Mouse (Mus musculus): ENCODE measurements around the gene Sfswap.
"Not testable (repeated sequence)": the region's sequence is repeated elsewhere in the genome, so short reads cannot be mapped to it uniquely, and the experiment has no call there.

Gene Sfswap

DNA sequence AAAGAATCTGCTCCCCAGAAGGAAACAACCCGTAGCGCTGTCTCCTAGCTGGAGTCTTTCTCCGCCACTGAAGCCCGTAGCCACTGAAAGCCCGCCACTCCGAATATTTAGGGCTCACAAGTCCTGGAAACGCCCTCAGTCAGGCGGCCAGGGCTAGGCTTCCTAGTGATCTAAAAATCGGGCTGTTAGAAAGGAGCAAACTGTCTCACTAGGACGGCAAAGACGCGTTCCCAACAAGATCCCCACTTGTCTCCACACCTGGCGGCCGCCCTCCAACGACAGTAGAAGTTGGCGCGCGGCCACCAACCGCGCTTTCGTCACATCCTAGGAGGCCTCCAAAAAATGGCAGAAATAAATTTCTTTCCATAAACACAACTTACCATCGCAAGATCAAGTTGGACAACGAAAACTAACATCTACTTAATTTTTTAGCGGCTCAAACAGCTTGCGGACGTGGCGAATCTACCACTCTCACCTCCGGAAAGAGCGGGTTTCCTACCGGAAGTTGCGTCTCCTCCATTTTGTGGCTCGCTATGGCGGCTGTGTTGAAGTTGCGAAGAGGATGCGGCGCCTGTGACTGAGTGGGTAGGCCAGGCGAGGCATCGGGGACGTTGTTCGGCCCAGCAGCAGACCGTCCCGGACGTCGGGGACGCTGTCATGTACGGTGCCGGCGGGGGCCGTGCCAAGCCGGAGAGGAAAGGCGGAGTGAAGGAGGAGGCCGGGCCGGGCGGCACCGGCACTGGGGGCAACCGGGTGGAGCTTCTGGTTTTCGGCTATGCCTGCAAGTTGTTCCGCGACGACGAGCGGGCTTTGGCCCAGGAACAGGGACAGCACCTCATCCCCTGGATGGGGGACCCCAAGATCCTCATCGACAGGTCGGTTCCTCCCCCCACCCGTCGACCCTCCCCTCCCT, at the start of gene Sfswap:
Gene Sfswap (plus strand): TSS at position 500 of the 913 bp plus-strand sequence.
- POLR2A ChIA-PET = interaction anchor here in 3 of 4 experiments (0.6 to 2.0 kb wide), 18 partner anchors 8 to 387 kb away, joined by 3 to 12 read pairs (median 3); partner anchors contain the start of genes Chchd2 (in 1 of the 3), Mmp17 (in 1 of the 3) and Psph (in 1 of the 3)

DNA sequence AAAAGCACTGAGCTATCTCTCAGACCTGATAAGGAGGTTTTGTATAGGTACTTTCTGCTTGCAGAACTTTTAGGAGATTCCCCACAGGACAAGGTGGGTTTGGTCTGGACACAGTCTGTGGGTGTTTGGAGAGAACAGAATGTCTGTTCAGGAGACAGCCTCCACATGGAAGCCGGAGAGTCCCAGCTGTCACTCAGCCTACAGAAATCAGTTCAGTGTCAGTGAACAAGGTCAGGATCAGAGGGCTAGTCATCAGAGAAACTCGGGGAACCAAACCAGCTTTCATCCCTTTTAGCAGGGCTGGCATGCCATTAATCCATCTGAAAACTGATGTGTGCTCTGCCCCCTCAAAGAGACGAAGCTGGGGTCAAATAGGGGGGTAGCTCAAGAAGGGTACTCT, 48.5 kb upstream of the Sfswap start:
- ChIA-PET CTCF (no interaction called here), POLR2A (no interaction called here)

More for the DNA sequence above, at the start of gene Sfswap:
- CTCF ChIA-PET = interaction anchor here in 2 of 4 experiments (0.7 kb wide), 2 partner anchors 101 to 314 kb away, joined by 3 to 7 read pairs; no protein-coding TSS in a partner anchor

- POLR2A ChIA-PET = interaction anchor here in 3 of 4 experiments (0.5 to 1.6 kb wide), 13 partner anchors 10 to 432 kb away, joined by 3 to 7 read pairs (median 3); partner anchors contain the start of gene Chchd2 (in 1 of the 3)
- CTCF ChIA-PET = interaction anchor here in 3 of 4 experiments (0.5 to 1.6 kb wide), 8 partner anchors 10 to 392 kb away, joined by 3 to 11 read pairs (median 3); partner anchors contain the start of gene Mmp17 (in 1 of the 3)
These were observed 46.1 kb upstream of the Sfswap start for GRCm38 (mm10) chr5:129454802-129455528.

GRCm38 (mm10) chr5:129455529-129455896, 45.5 kb upstream of the Sfswap start:
- ChIA-PET CTCF (interaction anchor here in 3 of 4 experiments (0.5 to 1.6 kb wide), 7 partner anchors 11 to 393 kb away, joined by 3 to 11 read pairs (median 3); partner anchors contain the start of gene Mmp17 (in 1 of the 3)), POLR2A (interaction anchor here in 2 of 4 experiments (0.6 to 1.6 kb wide), 11 partner anchors 10 to 432 kb away, joined by 3 to 7 read pairs (median 3); partner anchors contain the start of gene Chchd2 (in 1 of the 2))

DNA sequence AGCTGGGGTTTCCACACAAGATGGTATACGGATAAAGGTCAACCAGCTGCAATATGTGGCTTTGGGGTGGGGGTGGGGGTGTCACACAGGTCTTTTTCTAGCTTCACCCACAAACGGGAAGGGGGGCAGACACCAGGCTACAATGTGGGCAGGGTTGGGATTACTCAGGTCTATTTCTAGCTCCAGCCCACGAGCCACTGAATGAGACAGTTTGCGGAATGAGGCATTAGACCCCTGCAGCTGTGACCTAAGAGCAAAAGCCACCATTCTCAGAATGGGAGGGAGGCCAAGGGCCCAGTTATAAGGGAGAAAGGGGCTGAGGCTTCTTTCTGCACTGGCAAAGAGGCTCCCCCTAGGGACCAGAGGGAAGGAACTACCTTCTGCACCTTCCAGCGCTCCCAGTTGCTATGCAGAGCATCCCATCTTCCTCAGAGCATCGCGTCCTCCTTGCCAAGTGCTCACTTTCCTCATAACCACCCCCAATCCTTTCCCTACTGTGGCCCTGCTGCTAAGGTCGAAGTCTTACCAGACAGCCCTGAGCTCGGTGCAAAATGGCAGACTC, 44.4 kb upstream of the Sfswap start:
- POLR2A ChIA-PET = interaction anchor here in 1 of 4 experiments (0.6 kb wide), 1 partner anchor 135 kb away, joined by 3 read pairs; no protein-coding TSS in a partner anchor
- CTCF ChIA-PET = interaction anchor here in 3 of 4 experiments (0.5 to 1.6 kb wide), 5 partner anchors 12 to 397 kb away, joined by 3 to 6 read pairs (median 4); no protein-coding TSS in a partner anchor

GRCm38 (mm10) chr5:129458109-129458508, 42.9 kb upstream of the Sfswap start:
- CTCF ChIA-PET = interaction anchor here in 1 of 4 experiments (1.2 kb wide), 1 partner anchor 395 kb away, joined by 3 read pairs; no protein-coding TSS in a partner anchor

DNA sequence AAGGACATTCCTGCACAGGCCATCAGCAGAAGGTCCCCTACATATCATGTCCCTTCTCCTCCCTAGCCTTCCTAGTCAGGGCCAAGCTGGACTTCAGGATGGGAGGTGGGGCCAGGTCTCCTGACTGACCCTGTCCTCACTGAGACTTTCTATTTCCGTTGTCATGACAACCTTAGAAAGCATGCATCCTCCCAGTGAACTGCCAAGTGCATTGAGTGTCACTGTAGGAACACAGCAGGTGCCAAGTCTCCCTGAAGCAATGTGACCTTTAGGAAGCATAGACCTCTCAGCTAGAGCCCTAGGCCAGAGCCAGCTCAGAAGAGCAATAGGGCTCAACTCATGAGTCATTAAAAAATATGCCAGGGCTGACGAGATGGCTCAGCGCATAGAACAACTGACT, 42.5 kb upstream of the Sfswap start:
- POLR2A ChIA-PET = no interaction called here
- CTCF ChIA-PET = interaction anchor here in 1 of 4 experiments (1.2 kb wide), 1 partner anchor 396 kb away, joined by 3 read pairs; no protein-coding TSS in a partner anchor

More at GRCm38 (mm10) chr5:129458109-129458508, 42.9 kb upstream of the Sfswap start:
- POLR2A ChIA-PET = no interaction called here

DNA sequence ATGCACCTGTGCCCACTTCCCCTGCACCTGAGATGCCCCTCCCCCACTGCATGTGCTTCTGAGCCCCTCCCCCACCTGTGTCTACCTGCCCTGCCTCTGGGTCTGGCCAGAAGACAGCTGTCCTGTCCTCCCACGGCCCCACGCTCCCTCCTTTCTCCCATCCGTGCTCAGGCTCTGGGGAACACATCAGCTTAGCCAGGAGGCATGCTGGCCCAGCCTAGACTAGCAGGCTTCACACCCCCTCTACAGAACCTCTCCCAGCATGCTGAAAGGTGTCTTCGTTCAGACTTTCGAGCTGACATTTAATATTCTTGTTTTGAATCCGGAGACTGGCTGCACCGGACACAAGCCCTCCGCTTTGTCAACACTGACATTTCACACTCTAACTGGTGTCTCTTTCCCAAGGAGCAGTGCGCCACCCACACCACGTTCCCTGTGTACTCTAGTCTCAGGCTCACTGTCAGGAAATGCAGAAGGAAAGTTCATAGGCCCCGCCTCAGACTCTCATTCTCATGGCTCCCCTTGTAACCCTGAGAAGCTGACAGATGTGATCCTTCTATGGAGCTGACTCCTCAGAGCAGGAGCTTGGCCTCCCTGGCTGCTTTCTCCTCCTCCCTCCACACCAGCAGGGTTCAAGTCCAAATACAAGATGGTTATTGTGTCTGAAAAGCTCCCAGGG, 40.1 kb upstream of the Sfswap start:
- CTCF ChIA-PET = interaction anchor here in 2 of 4 experiments (0.6 to 1.5 kb wide), 2 partner anchors 167 to 274 kb away, joined by 3 to 4 read pairs; no protein-coding TSS in a partner anchor
- POLR2A ChIA-PET = interaction anchor here in 2 of 4 experiments (0.6 kb wide), 2 partner anchors 12 to 274 kb away, joined by 4 to 6 read pairs; no protein-coding TSS in a partner anchor

- CTCF ChIA-PET, POLR2A ChIA-PET: not testable (repeated sequence)
These were observed 37.4 kb upstream of the Sfswap start for GRCm38 (mm10) chr5:129463648-129464047.

DNA sequence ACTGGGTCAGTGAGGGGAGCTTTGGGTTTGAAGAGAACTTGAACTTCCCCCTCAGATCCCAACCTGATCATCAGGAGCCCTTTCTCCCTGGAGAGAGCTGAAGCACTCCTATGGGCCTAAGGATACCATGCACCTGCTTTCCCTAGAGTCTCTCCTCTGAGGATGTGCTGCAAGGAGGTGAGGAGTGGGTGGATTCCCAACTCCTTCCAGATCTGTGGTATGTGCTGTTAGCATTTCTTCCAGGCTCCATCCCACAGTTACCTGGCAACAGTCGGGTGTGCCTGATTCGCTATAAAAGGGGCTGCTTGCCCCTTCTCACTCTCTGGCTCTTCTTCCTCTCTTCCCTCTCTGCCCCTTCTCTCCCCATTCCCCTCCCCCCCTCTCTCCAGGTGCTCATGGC, 35.2 kb upstream of the Sfswap start:
- CTCF ChIA-PET = no interaction called here
- POLR2A ChIA-PET = no interaction called here

GRCm38 (mm10) chr5:129475532-129476045, 25.4 kb upstream of the Sfswap start:
- ChIA-PET POLR2A (interaction anchor here in 3 of 4 experiments (0.5 to 1.2 kb wide), 4 partner anchors 18 to 294 kb away, joined by 3 to 5 read pairs (median 4); no protein-coding TSS in a partner anchor), CTCF (interaction anchor here in 3 of 4 experiments (0.5 to 0.9 kb wide), 4 partner anchors 14 to 314 kb away, joined by 3 to 4 read pairs (median 3); no protein-coding TSS in a partner anchor)

- ChIA-PET CTCF (interaction anchor here in 1 of 4 experiments (0.7 kb wide), 1 partner anchor 14 kb away, joined by 3 read pairs; no protein-coding TSS in a partner anchor), POLR2A (interaction anchor here in 3 of 4 experiments (0.5 to 1.2 kb wide), 3 partner anchors 9 to 385 kb away, joined by 3 to 7 read pairs (median 3); no protein-coding TSS in a partner anchor)
These were observed 11.1 kb upstream of the Sfswap start for GRCm38 (mm10) chr5:129489879-129490278.

GRCm38 (mm10) chr5:129501671-129502070, 650 bp downstream of the Sfswap start:
- ChIA-PET CTCF (interaction anchor here in 2 of 4 experiments (0.7 kb wide), 2 partner anchors 101 to 315 kb away, joined by 3 to 7 read pairs; no protein-coding TSS in a partner anchor), POLR2A (interaction anchor here in 2 of 4 experiments (1.1 to 2.0 kb wide), 9 partner anchors 8 to 386 kb away, joined by 3 to 12 read pairs (median 3); partner anchors contain the start of genes Chchd2 (in 1 of the 2) and Psph (in 1 of the 2))

GRCm38 (mm10) chr5:129506886-129507285, 5.9 kb downstream of the Sfswap start:
- ChIA-PET CTCF (interaction anchor here in 3 of 4 experiments (0.6 to 0.7 kb wide), 4 partner anchors 36 to 249 kb away, joined by 3 to 9 read pairs (median 6); no protein-coding TSS in a partner anchor), POLR2A (interaction anchor here in 3 of 4 experiments (0.7 to 1.6 kb wide), 4 partner anchors 78 to 1907 kb away, joined by 5 to 8 read pairs (median 6); partner anchors contain the start of gene Mmp17 (in 1 of the 3))

GRCm38 (mm10) chr5:129518180-129518579, 17.2 kb downstream of the Sfswap start:
- CTCF ChIA-PET = no interaction called here

DNA sequence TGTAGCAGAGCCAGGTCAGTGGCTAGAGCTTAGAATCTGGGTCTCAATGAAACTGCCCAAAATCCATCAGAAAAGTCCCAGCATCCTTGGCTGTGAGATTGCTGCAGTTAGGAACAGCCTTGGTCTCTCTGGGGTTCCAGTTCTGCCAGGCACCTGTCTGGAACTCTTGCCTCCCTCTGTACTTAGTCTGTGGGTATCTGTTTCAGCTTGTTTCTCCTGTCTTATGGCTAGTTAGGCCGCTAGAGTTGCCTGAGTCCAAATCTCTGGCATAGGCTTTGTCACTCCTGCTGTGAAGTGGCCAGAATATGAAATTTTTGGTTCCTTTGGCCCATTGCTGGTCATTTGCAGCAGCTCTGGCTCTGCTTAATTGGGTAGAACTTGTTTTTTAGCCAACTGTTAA, 17.8 kb downstream of the Sfswap start:
- ChIA-PET POLR2A (no interaction called here), CTCF (interaction anchor here in 1 of 4 experiments (0.7 kb wide), 1 partner anchor 206 kb away, joined by 3 read pairs; the partner anchor contains the start of gene Nipsnap2)

More at GRCm38 (mm10) chr5:129518180-129518579, 17.2 kb downstream of the Sfswap start:
- POLR2A ChIA-PET = interaction anchor here in 1 of 4 experiments (1.5 kb wide), 1 partner anchor 14 kb away, joined by 6 read pairs; no protein-coding TSS in a partner anchor
